Mouse (Mus musculus) ES-Bruce4 (cell line): ENCODE results near the gene Pde7b.

Experiments
- CTCF ChIP-seq: IDR thresholded peaks from one replicate; pipeline ENCODE4 v1.8.1; 2011; ENCODE audit warnings: low read depth, low read length
- EP300 ChIP-seq: IDR thresholded peaks from 2 replicates; pipeline ENCODE4 v1.6.1; 2011; ENCODE audit warnings: low read depth, low read length; ENCODE audit not compliant: insufficient read depth
- POLR2A ChIP-seq: IDR thresholded peaks from one replicate; pipeline ENCODE4 v1.8.1; 2011; ENCODE audit warnings: low read length; ENCODE audit not compliant: insufficient read depth

GRCm38 (mm10) chr10:20507069-20507468 is 217.8 kb downstream of the Pde7b start:
- no peak for TF ChIP-seq CTCF
- no peak for TF ChIP-seq POLR2A
- TF ChIP-seq EP300, result no peak
